Mouse (Mus musculus) forebrain, postnatal 0 days (tissue): ENCODE measurements around the gene Cd5l. TPM values are rescaled to one million over a fixed set of nuclear protein-coding genes. Genes with fewer than 3 reads are reported as not detected.
"Not testable (repeated sequence)": the region's sequence is repeated elsewhere in the genome, so short reads cannot be mapped to it uniquely, and the experiment has no call there.

Experiments
- ATAC-seq: fragments of 200-750 bp; cut with Nextera tagmentation; 2 replicates; pipeline ENCODE4 v1.8.0; 2017; ENCODE audit warnings: mild to moderate bottlenecking, moderate library complexity
- DNase-seq: peaks from one replicate; pipeline ENCODE4 v3.0.0-alpha.2; 2015
- H3K27ac ChIP-seq: fragments of 300-500 bp; sonication (generic); 2 replicates; pipeline ENCODE4 v1.5.1; 2014; ENCODE audit warnings: low read depth, mild to moderate bottlenecking, antibody characterized with exemption, low read length, moderate library complexity, mixed read lengths
- H3K27me3 ChIP-seq: fragments of 300-500 bp; sonication (generic); 2 replicates; pipeline ENCODE4 v1.6.1; 2014; ENCODE audit warnings: mild to moderate bottlenecking, low read length, mixed read lengths; ENCODE audit not compliant: insufficient read depth
- H3K36me3 ChIP-seq: fragments of 300-500 bp; sonication (generic); 2 replicates; pipeline ENCODE4 v1.6.1; 2014; ENCODE audit warnings: mild to moderate bottlenecking, moderate library complexity; ENCODE audit not compliant: insufficient read depth
- H3K4me1 ChIP-seq: fragments of 300-500 bp; sonication (generic); 2 replicates; pipeline ENCODE4 v1.6.1; 2014; ENCODE audit warnings: antibody characterized with exemption; ENCODE audit not compliant: insufficient read depth
- H3K4me2 ChIP-seq: fragments of 300-500 bp; sonication (generic); 2 replicates; pipeline ENCODE4 v1.6.1; 2014; ENCODE audit warnings: low read depth, mild to moderate bottlenecking, moderate library complexity
- H3K4me3 ChIP-seq: fragments of 300-500 bp; sonication (generic); 2 replicates; pipeline ENCODE4 v1.5.1; 2014; ENCODE audit warnings: low read depth, low read length, mixed read lengths
- H3K9ac ChIP-seq: fragments of 300-500 bp; sonication (generic); 2 replicates; pipeline ENCODE4 v1.6.1; 2014; ENCODE audit warnings: mild to moderate bottlenecking
- H3K9me3 ChIP-seq: fragments of 300-500 bp; sonication (generic); 2 replicates; pipeline ENCODE4 v1.6.1; 2016; ENCODE audit warnings: low read length
- CTCF ChIP-seq: sonication (generic); IDR thresholded peaks from 2 replicates; pipeline ENCODE4 v1.5.1; 2016; ENCODE audit warnings: antibody characterized with exemption, control low read depth, low read depth
- WGBS: fragments of 180-500 bp; shearing (Covaris S2); extraction: QIAGEN DNeasy Blood & Tissue Kit; methylation state at CpG from one replicate; pipeline ENCODE4 v1.1.7; 2014; 5-methylcytosine and 5-hydroxymethylcytosine counted together
- polyA plus RNA-seq: library from polyadenylated mRNA; unstranded; fragments of >200 nt; fragmentation: Nextera tagmentation; extraction: Ambion mirVana; gene quantifications from 2 replicates; pipeline ENCODE4 v1.2.1, GENCODE M21; 2015
- total RNA-seq: library from RNA; depleted of rRNA; stranded (reverse); fragments of >200 nt; gene quantifications from 2 replicates; pipeline ENCODE4 v1.2.3, GENCODE M21; 2014; rRNA removed

Gene Cd5l
- total RNA-seq (0.15 TPM in 1 of 2 replicates, not detected in the other), polyA plus RNA-seq (not detected in 2 replicates)

- no peak for DNase-seq
- no peak for ATAC-seq
- Histone ChIP-seq H3K4me2 (no peak within 1 kb of the TSS), H3K4me3 (no peak within 1 kb of the TSS), H3K9me3 (no peaks in the 10 kb centered on the region), H3K9ac (no peak within 1 kb of the TSS), H3K27ac (no peak within 1 kb of the TSS), H3K4me1 (no peaks in the 10 kb centered on the region), H3K36me3 (no peaks in the 10 kb centered on the region), H3K27me3 (no peaks in the 10 kb centered on the region)
- TF ChIP-seq CTCF: no peak
Measured at GRCm38 (mm10) chr3:87357581-87357980, at the start of gene Cd5l. Cd5l (plus strand) TSS chr3:87357881.

DNA sequence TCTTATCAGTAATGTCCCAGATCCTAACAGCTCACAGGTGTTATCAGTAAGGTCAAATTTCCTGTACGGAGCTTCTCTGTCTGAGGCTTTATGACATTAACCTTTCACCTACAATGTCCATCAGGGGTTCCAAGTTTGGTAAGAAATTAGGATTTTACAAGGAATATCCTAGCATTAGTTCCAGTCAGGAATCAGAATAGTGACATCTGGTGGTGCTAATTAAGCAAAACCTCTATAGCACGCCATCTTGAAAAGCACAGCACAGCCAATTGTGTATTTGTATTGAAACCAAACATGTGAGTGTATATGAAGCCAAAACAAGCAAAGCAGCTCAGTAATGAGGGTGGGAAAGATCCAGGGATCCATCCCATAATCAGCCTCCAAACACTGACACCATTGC, 47.8 kb upstream of the Cd5l start:
- peak; percentile 46 for TF ChIP-seq CTCF
- Histone ChIP-seq H3K9me3 (no peaks in the 10 kb centered on the region), H3K4me1 (no peaks in the 10 kb centered on the region), H3K36me3 (no peaks in the 10 kb centered on the region), H3K27ac (no peak overlapping the region), H3K4me3 (no peak overlapping the region), H3K9ac (no peak overlapping the region), H3K27me3 (no peaks in the 10 kb centered on the region), H3K4me2 (no peak overlapping the region)
- ATAC-seq (no peak), DNase-seq (peak; percentile 11)
- WGBS: 65% methylated on average over 2 of the region's 2 CpGs

GRCm38 (mm10) chr3:87322557-87322956, 35.1 kb upstream of the Cd5l start:
- Histone ChIP-seq H3K27me3 (no peaks in the 10 kb centered on the region; the same call in 1 of the 2 replicates), H3K27ac (no peak overlapping the region), H3K4me3 (no peak overlapping the region), H3K36me3 (no peaks in the 10 kb centered on the region), H3K4me2 (no peak overlapping the region), H3K4me1 (no peaks in the 10 kb centered on the region), H3K9ac (no peak overlapping the region), H3K9me3 (no peaks in the 10 kb centered on the region)
- ATAC-seq (no peak), DNase-seq (no peak)
- 60% methylated on average over 4 of the region's 4 CpGs for WGBS
- TF ChIP-seq CTCF: no peak

- H3K9ac ChIP-seq: no peak overlapping the region
- no peak overlapping the region for H3K4me2 ChIP-seq
- H3K36me3 ChIP-seq: no peaks in the 10 kb centered on the region
- no peaks in the 10 kb centered on the region for H3K4me1 ChIP-seq
- DNase-seq: peak; percentile 36
- no peak overlapping the region for H3K27ac ChIP-seq
- H3K4me3 ChIP-seq: no peak overlapping the region
- ATAC-seq: no peak
- peak; percentile 61 for TF ChIP-seq CTCF
- WGBS: 14% methylated on average over 3 of the region's 3 CpGs
- H3K9me3 ChIP-seq: no peaks in the 10 kb centered on the region
- H3K27me3 ChIP-seq: no peaks in the 10 kb centered on the region; the same call in 1 of the 2 replicates
Measured at GRCm38 (mm10) chr3:87323778-87324177, 33.9 kb upstream of the Cd5l start.

- no peaks in the 10 kb centered on the region for H3K36me3 ChIP-seq
- H3K4me1 ChIP-seq: no peaks in the 10 kb centered on the region
- H3K4me2 ChIP-seq: no peak overlapping the region
- H3K9ac ChIP-seq: no peak overlapping the region
- no peak overlapping the region for H3K27ac ChIP-seq
- no peak overlapping the region for H3K4me3 ChIP-seq
- no peak for TF ChIP-seq CTCF
- DNase-seq (no peak), ATAC-seq (no peak)
- WGBS: 92% methylated on average over 5 of the region's 5 CpGs
- H3K27me3 ChIP-seq: no peaks in the 10 kb centered on the region
- H3K9me3 ChIP-seq: no peaks in the 10 kb centered on the region
Measured at GRCm38 (mm10) chr3:87337899-87338298, 19.8 kb upstream of the Cd5l start.

GRCm38 (mm10) chr3:87350992-87351391, 6.7 kb upstream of the Cd5l start:
- WGBS: 92% methylated on average over 2 of the region's 2 CpGs
- H3K4me3 ChIP-seq, ATAC-seq: not testable (repeated sequence)

GRCm38 (mm10) chr3:87359215-87359614, 1.5 kb downstream of the Cd5l start:
- DNase-seq: no peak
- H3K36me3 ChIP-seq: no peaks in the 10 kb centered on the region
- no peak overlapping the region for H3K4me3 ChIP-seq
- no peaks in the 10 kb centered on the region for H3K27me3 ChIP-seq
- H3K9me3 ChIP-seq: no peaks in the 10 kb centered on the region
- H3K4me2 ChIP-seq: no peak overlapping the region
- TF ChIP-seq CTCF: no peak
- ATAC-seq: no peak
- no peaks in the 10 kb centered on the region for H3K4me1 ChIP-seq
- H3K27ac ChIP-seq: no peak overlapping the region
- no peak overlapping the region for H3K9ac ChIP-seq

More at GRCm38 (mm10) chr3:87350992-87351391, 6.7 kb upstream of the Cd5l start:
- not testable (repeated sequence) for H3K27me3 ChIP-seq, H3K36me3 ChIP-seq, H3K27ac ChIP-seq, H3K4me2 ChIP-seq, H3K4me1 ChIP-seq, H3K9me3 ChIP-seq, DNase-seq, H3K9ac ChIP-seq

- Histone ChIP-seq H3K4me3 (no peak overlapping the region), H3K27ac (no peak overlapping the region), H3K27me3 (no peaks in the 10 kb centered on the region), H3K9ac (no peak overlapping the region), H3K9me3 (no peaks in the 10 kb centered on the region), H3K36me3 (no peaks in the 10 kb centered on the region), H3K4me1 (no peaks in the 10 kb centered on the region), H3K4me2 (no peak overlapping the region)
- TF ChIP-seq CTCF: no peak
- ATAC-seq: peak; percentile 12; the same call in 1 of the 2 replicates
- 80% methylated on average over 6 of the region's 6 CpGs for WGBS
- peak; percentile 0 for DNase-seq
Measured at GRCm38 (mm10) chr3:87360466-87360865, 2.8 kb downstream of the Cd5l start.
